Mouse (Mus musculus): ENCODE data around the gene Smarcd1. TPM values are rescaled to one million over a fixed set of nuclear protein-coding genes. Genes with fewer than 3 reads are reported as not detected.

Gene Smarcd1
- polyA plus RNA-seq, 1 experiment = 510 TPM

- Histone ChIP-seq H3K4me3 (ENCODE audit: insufficient read depth, low read depth, low read length) (peak overlapping the region; percentile 51), H3K27ac (ENCODE audit: insufficient read depth, low read depth, low read length) (peak overlapping the region; percentile 43), H3K4me1 (ENCODE audit: control insufficient read depth, insufficient read depth, low read length) (peaks cover 27% of the 10 kb centered on the region)
- under 1% methylated on average over 49 of the region's 52 CpGs for WGBS
- TF ChIP-seq POLR2A (IDR thresholded peaks at IDR 0.05; ENCODE audit: insufficient read depth, low read depth, low read length) (0 out of 2 replicates have a peak, but pooled peaks have one; percentile 14), CTCF (IDR thresholded peaks at IDR 0.05; ENCODE audit: insufficient read depth, low read depth, low read length) (no peak)
Observed at GRCm38 (mm10) chr15:99664600-99665451, 37.1 kb upstream of the Smarcd1 start.

- H3K27ac ChIP-seq (ENCODE audit: insufficient read depth, low read depth, low read length) = no peak overlapping the region
- H3K4me3 ChIP-seq (ENCODE audit: insufficient read depth, low read depth, low read length) = no peak overlapping the region
- WGBS = 100% methylated on average over 2 of the region's 2 CpGs
- peaks cover 45% of the 10 kb centered on the region for H3K4me1 ChIP-seq (ENCODE audit: control insufficient read depth, insufficient read depth, low read length)
- no peak for TF ChIP-seq POLR2A (IDR thresholded peaks at IDR 0.05; ENCODE audit: insufficient read depth, low read depth, low read length)
- TF ChIP-seq CTCF (IDR thresholded peaks at IDR 0.05; ENCODE audit: insufficient read depth, low read depth, low read length) = no peak
Observed at GRCm38 (mm10) chr15:99667544-99667943, 34.4 kb upstream of the Smarcd1 start.

GRCm38 (mm10) chr15:99668881-99669280 is 33.0 kb upstream of the Smarcd1 start:
- Histone ChIP-seq H3K27ac (ENCODE audit: insufficient read depth, low read depth, low read length) (no peak overlapping the region), H3K4me3 (ENCODE audit: insufficient read depth, low read depth, low read length) (no peak overlapping the region), H3K4me1 (ENCODE audit: control insufficient read depth, insufficient read depth, low read length) (peaks cover 51% of the 10 kb centered on the region)
- 4% methylated on average over 12 of the region's 12 CpGs for WGBS
- peak; percentile 95 for TF ChIP-seq CTCF (IDR thresholded peaks at IDR 0.05; ENCODE audit: insufficient read depth, low read depth, low read length)
- no peak for TF ChIP-seq POLR2A (IDR thresholded peaks at IDR 0.05; ENCODE audit: insufficient read depth, low read depth, low read length)

- 0% methylated on average over 1 of the region's 1 CpGs for WGBS
- H3K27ac ChIP-seq (ENCODE audit: insufficient read depth, low read depth, low read length) = peak overlapping the region; percentile 80; the same call in 1 of the 2 replicates
- H3K4me3 ChIP-seq (ENCODE audit: insufficient read depth, low read depth, low read length) = no peak overlapping the region
- peaks cover 46% of the 10 kb centered on the region for H3K4me1 ChIP-seq (ENCODE audit: control insufficient read depth, insufficient read depth, low read length)
- TF ChIP-seq CTCF (IDR thresholded peaks at IDR 0.05; ENCODE audit: insufficient read depth, low read depth, low read length) (no peak), POLR2A (IDR thresholded peaks at IDR 0.05; ENCODE audit: insufficient read depth, low read depth, low read length) (no peak)
Observed at GRCm38 (mm10) chr15:99669392-99669791, 32.5 kb upstream of the Smarcd1 start.

GRCm38 (mm10) chr15:99670154-99670821 is 31.6 kb upstream of the Smarcd1 start, which contains the start of gene Asic1:
Gene Asic1, plus strand, starts transcription at chr15:99670368.
- WGBS = under 1% methylated on average over 58 of the region's 74 CpGs
- peak within 1 kb of the TSS; percentile 93 for H3K4me3 ChIP-seq (ENCODE audit: insufficient read depth, low read depth, low read length)
- peak; percentile 69 for TF ChIP-seq POLR2A (IDR thresholded peaks at IDR 0.05; ENCODE audit: insufficient read depth, low read depth, low read length)
- no peak for TF ChIP-seq CTCF (IDR thresholded peaks at IDR 0.05; ENCODE audit: insufficient read depth, low read depth, low read length)
- H3K4me1 ChIP-seq (ENCODE audit: control insufficient read depth, insufficient read depth, low read length) = peaks cover 43% of the 10 kb centered on the region
- peak within 1 kb of the TSS; percentile 80 for H3K27ac ChIP-seq (ENCODE audit: insufficient read depth, low read depth, low read length)

GRCm38 (mm10) chr15:99670964-99671670 is 30.8 kb upstream of the Smarcd1 start:
- TF ChIP-seq CTCF (IDR thresholded peaks at IDR 0.05; ENCODE audit: insufficient read depth, low read depth, low read length) (no peak), POLR2A (IDR thresholded peaks at IDR 0.05; ENCODE audit: insufficient read depth, low read depth, low read length) (no peak)
- WGBS = 9% methylated on average over 16 of the region's 17 CpGs
- peak overlapping the region; percentile 93 for H3K4me3 ChIP-seq (ENCODE audit: insufficient read depth, low read depth, low read length)
- H3K4me1 ChIP-seq (ENCODE audit: control insufficient read depth, insufficient read depth, low read length) = peaks cover 46% of the 10 kb centered on the region
- peak overlapping the region; percentile 80 for H3K27ac ChIP-seq (ENCODE audit: insufficient read depth, low read depth, low read length)

- 63% methylated on average over 14 of the region's 14 CpGs for WGBS
- TF ChIP-seq POLR2A (IDR thresholded peaks at IDR 0.05; ENCODE audit: insufficient read depth, low read depth, low read length) = no peak
- TF ChIP-seq CTCF (IDR thresholded peaks at IDR 0.05; ENCODE audit: insufficient read depth, low read depth, low read length) = no peak
- Histone ChIP-seq H3K4me3 (ENCODE audit: insufficient read depth, low read depth, low read length) (peak overlapping the region; percentile 93), H3K4me1 (ENCODE audit: control insufficient read depth, insufficient read depth, low read length) (peaks cover 45% of the 10 kb centered on the region), H3K27ac (ENCODE audit: insufficient read depth, low read depth, low read length) (no peak overlapping the region)
Observed at GRCm38 (mm10) chr15:99671783-99672182, 30.1 kb upstream of the Smarcd1 start.

GRCm38 (mm10) chr15:99674866-99675265 is 27.1 kb upstream of the Smarcd1 start:
- Histone ChIP-seq H3K4me3 (ENCODE audit: insufficient read depth, low read depth, low read length) (no peak overlapping the region), H3K27ac (ENCODE audit: insufficient read depth, low read depth, low read length) (no peak overlapping the region), H3K4me1 (ENCODE audit: control insufficient read depth, insufficient read depth, low read length) (peaks cover 54% of the 10 kb centered on the region)
- 71% methylated on average over 3 of the region's 3 CpGs for WGBS
- TF ChIP-seq POLR2A (IDR thresholded peaks at IDR 0.05; ENCODE audit: insufficient read depth, low read depth, low read length) = no peak
- TF ChIP-seq CTCF (IDR thresholded peaks at IDR 0.05; ENCODE audit: insufficient read depth, low read depth, low read length) = no peak

Measured in olfactory bulb, adult 2 months (tissue).